Comparison of ENCODE assay signal across 8 mouse cellular contexts in genomic region chr9:43801911-43802310, GRCm38 (mm10). TPM values are rescaled to one million over a fixed set of nuclear protein-coding genes. Genes with fewer than 3 reads are reported as not detected.
A peak's percentile ranks its signal among the peaks of the same experiment; 100 is the strongest.
DNase-seq lines count a peak whose midpoint lies in the region; ATAC-seq and TF ChIP-seq lines count a peak whose summit lies in the region.

No protein-coding gene starts in this region.

- H3K4me2 ChIP-seq in kidney, embryonic 14.5 days (replicated peaks; ENCODE audit: low read depth, low read length): no peak overlapping the region
- no peak overlapping the region for H3K4me2 ChIP-seq in liver, embryonic 13.5 days
- H3K4me2 ChIP-seq in neural tube, embryonic 15.5 days: no peak overlapping the region

- H3K4me3 ChIP-seq in heart, adult 2 months: no peak overlapping the region
- no peak overlapping the region for H3K4me3 ChIP-seq in kidney, embryonic 14.5 days (ENCODE audit: low read length)
- no peak overlapping the region for H3K4me3 ChIP-seq in liver, embryonic 13.5 days (replicated peaks)
- H3K4me3 ChIP-seq in neural tube, embryonic 15.5 days (replicated peaks): no peak overlapping the region

- intact Hi-C loops in heart, adult 2 months (cut with DNase I): loop anchor here (1.0 to 2.0 kb wide), 2 partner anchors 59 to 463 kb away; partner anchors contain the start of gene Nectin1

- no peaks in the 10 kb centered on the region for H3K79me2 ChIP-seq in heart, adult 2 months (replicated peaks; ENCODE audit: control insufficient read depth, insufficient read depth, low read length)

- H3K27ac ChIP-seq in heart, adult 2 months: no peak overlapping the region
- no peak overlapping the region for H3K27ac ChIP-seq in kidney, embryonic 14.5 days (ENCODE audit: low read depth, low read length)
- no peak overlapping the region for H3K27ac ChIP-seq in liver, embryonic 13.5 days
- H3K27ac ChIP-seq in neural tube, embryonic 15.5 days (replicated peaks): no peak overlapping the region

- peak; percentile 88 for TF ChIP-seq EP300 in heart, adult 2 months (IDR thresholded peaks at IDR 0.05; ENCODE audit: insufficient read depth, low read depth, low read length)

- H3K4me1 ChIP-seq in heart, adult 2 months (ENCODE audit: control insufficient read depth, insufficient read depth, low read length): peaks cover 3% of the 10 kb centered on the region; the same call in 1 of the 2 replicates
- H3K4me1 ChIP-seq in kidney, embryonic 14.5 days (ENCODE audit: control insufficient read depth, insufficient read depth, low read length): 0 out of 2 replicates have a peak, but pooled peaks cover 13% of the 10 kb centered on the region
- no peaks in the 10 kb centered on the region for H3K4me1 ChIP-seq in liver, embryonic 13.5 days (replicated peaks)
- H3K4me1 ChIP-seq in neural tube, embryonic 15.5 days: 0 out of 2 replicates have a peak, but pooled peaks cover 3% of the 10 kb centered on the region

- 40% methylated on average over 5 of the region's 5 CpGs for WGBS in heart, adult 2 months
- WGBS in kidney, embryonic 14.5 days: 27% methylated on average over 5 of the region's 5 CpGs
- 33% methylated on average over 5 of the region's 5 CpGs for WGBS in liver, embryonic 13.5 days (ENCODE audit: insufficient replicate concordance)
- 34% methylated on average over 5 of the region's 5 CpGs for WGBS in neural tube, embryonic 15.5 days

- H3K36me3 ChIP-seq in heart, adult 2 months (ENCODE audit: control insufficient read depth, insufficient read depth, low read length): no peaks in the 10 kb centered on the region
- no peaks in the 10 kb centered on the region; the same call in 1 of the 2 replicates for H3K36me3 ChIP-seq in kidney, embryonic 14.5 days (ENCODE audit: control insufficient read depth, insufficient read depth, low read length)
- no peaks in the 10 kb centered on the region for H3K36me3 ChIP-seq in liver, embryonic 13.5 days
- H3K36me3 ChIP-seq in neural tube, embryonic 15.5 days: peaks cover 31% of the 10 kb centered on the region

- peak; percentile 48; the same call in 1 of the 2 replicates for ATAC-seq in kidney, embryonic 14.5 days (ENCODE audit: low FRiP score, low TSS enrichment)
- ATAC-seq in liver, embryonic 13.5 days (ENCODE audit: low read depth): peak; percentile 63
- 0 out of 2 replicates have a peak, but pooled peaks have one; percentile 35 for ATAC-seq in neural tube, embryonic 15.5 days (ENCODE audit: low FRiP score)

- peak; percentile 88 for TF ChIP-seq CTCF in heart, adult 2 months (IDR thresholded peaks at IDR 0.05)

- no peak overlapping the region for H3K9ac ChIP-seq in heart, adult 2 months (ENCODE audit: low read depth, low read length)
- H3K9ac ChIP-seq in kidney, embryonic 14.5 days (ENCODE audit: low read depth, low read length): no peak overlapping the region
- no peak overlapping the region for H3K9ac ChIP-seq in liver, embryonic 13.5 days
- H3K9ac ChIP-seq in neural tube, embryonic 15.5 days (replicated peaks): no peak overlapping the region

- no peaks in the 10 kb centered on the region for H3K9me3 ChIP-seq in kidney, embryonic 14.5 days (ENCODE audit: control insufficient read depth, low read length)
- no peaks in the 10 kb centered on the region for H3K9me3 ChIP-seq in liver, embryonic 13.5 days (replicated peaks)
- no peaks in the 10 kb centered on the region for H3K9me3 ChIP-seq in neural tube, embryonic 15.5 days (replicated peaks)

- no peaks in the 10 kb centered on the region for H3K27me3 ChIP-seq in heart, adult 2 months (ENCODE audit: control insufficient read depth, insufficient read depth, low read length)
- no peaks in the 10 kb centered on the region for H3K27me3 ChIP-seq in kidney, embryonic 14.5 days (ENCODE audit: control insufficient read depth, insufficient read depth, low read length)
- no peaks in the 10 kb centered on the region for H3K27me3 ChIP-seq in liver, embryonic 13.5 days
- no peaks in the 10 kb centered on the region for H3K27me3 ChIP-seq in neural tube, embryonic 15.5 days (replicated peaks)

- TF ChIP-seq POLR2A in heart, adult 2 months (IDR thresholded peaks at IDR 0.05; ENCODE audit: insufficient read depth, low read depth, low read length): no peak

- peak; percentile 18 for DNase-seq in 416B (ENCODE audit: low read depth)
- peak; percentile 90 to 95 for DNase-seq in adrenal gland, adult (ENCODE audit: inconsistent age in 2 of 2, low spot score in 1 of 2)
- DNase-seq in embryo, embryonic 10.5 days (ENCODE audit: low spot score): peak; percentile 82
- DNase-seq in heart, adult 2 months: peak; percentile 84 to 86
- peak; percentile 9 for DNase-seq in liver, embryonic 13.5 days
- DNase-seq in urinary bladder, adult 2 months (ENCODE audit: low spot score): peak; percentile 64

RNA-seq across cellular contexts. Expression of gene Nectin1, which starts 58.1 kb away (rescaled TPM):
- 1 to 10 TPM; 2.0 to 4.6 TPM for total RNA-seq in heart, adult 2 months (2021)
- polyA plus RNA-seq in heart, adult 2 months (2012; rRNA removed): 2.4 and 2.9 TPM in 2 replicates
- polyA plus RNA-seq in kidney, embryonic 14.5 days (2014; fragmentation: Nextera tagmentation; extraction: Ambion mirVana): 6.5 and 6.8 TPM in 2 replicates
- polyA plus RNA-seq in liver, embryonic 13.5 days (2015; fragmentation: Nextera tagmentation; extraction: Ambion mirVana): 1.2 and 1.3 TPM in 2 replicates
- 14.0 and 14.9 TPM in 2 replicates for polyA plus RNA-seq in neural tube, embryonic 15.5 days (2015; fragmentation: Nextera tagmentation; extraction: Ambion mirVana)
- polyA plus RNA-seq in urinary bladder, adult 2 months (2012; rRNA removed): 13.8 and 28.1 TPM in 2 replicates

Comparison
In these comparisons a context has a peak if more than half of its experiments do, and no peak if none do; other contexts are left out.
1. DNase-seq: peak in every context shown above with its lines; median percentile 92 in adrenal gland, adult; 85 in heart, adult 2 months; 82 in embryo, embryonic 10.5 days; 64 in urinary bladder, adult 2 months; 18 in 416B; 9 in liver, embryonic 13.5 days.